Mouse (Mus musculus): ENCODE measurements at regions not wholly inside any gene's neighbourhood (a gene's known extent, or its start where the extent isn't known, plus 50 kb on each side); places are given as distances from the start of the nearest gene placed in this dataset.

DNA sequence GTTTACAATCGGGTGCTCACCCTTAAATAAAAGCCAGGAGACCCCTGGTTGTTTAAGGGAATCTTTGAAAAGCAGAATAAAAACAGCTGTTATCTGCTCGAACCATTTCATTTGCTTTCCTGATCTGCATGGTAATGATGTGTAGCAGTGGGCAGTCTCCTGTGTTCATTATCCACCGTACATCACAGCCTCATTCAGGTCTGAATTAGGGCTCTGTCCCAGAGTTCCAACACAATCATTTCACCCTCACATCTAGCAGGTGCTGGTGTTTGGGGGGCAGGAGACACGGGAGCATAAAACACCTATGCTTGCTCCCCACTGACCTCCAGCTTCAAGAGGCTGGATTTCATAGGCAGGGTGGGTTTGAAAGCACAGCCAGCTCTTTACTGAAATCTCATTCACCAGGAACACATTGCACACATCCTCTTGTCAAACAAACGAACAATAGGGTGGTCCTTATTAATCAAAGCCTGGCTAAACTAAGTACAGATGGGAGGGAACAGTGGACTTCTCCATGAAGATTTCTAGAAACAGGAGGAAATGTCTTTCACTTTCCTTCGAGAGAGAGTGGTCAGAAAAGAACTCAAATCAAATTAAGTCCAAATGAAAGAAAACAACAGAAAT, 368.3 kb upstream of the Adgrl2 start:
- DNase-seq (ENCODE audit: low spot score in 2 of 2) = no peak

GRCm38 (mm10) chr3:149357903-149358569, 367.7 kb upstream of the Adgrl2 start:
- no peak for DNase-seq (ENCODE audit: low spot score in 2 of 2)

- no peak for DNase-seq (ENCODE audit: low spot score in 2 of 2)
Observed at GRCm38 (mm10) chr3:149357121-149357520, 366.8 kb upstream of the Adgrl2 start.

DNA sequence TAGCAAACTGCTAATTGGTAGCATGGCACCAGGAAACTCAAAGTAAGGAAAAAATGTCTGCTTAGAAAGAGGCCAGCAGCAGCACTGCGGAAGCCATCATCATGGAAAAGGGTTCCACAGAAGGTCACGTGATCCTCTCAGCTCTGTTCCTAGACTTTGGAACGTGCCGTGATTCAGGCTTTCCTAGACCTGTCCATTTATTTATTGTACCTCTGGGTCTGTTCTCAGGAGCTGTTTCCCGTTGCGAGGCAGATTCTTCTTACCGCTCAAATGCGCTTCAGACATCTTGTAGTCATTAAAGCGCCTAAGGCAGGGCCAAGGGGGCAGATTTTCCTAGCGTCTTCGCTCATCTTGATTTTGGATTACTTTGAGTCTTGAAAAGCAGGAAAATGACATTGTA, 365.0 kb upstream of the Adgrl2 start:
- DNase-seq (ENCODE audit: low spot score in 2 of 2) = no peak

- no peak for DNase-seq (ENCODE audit: low spot score in 2 of 2)
Observed at GRCm38 (mm10) chr3:149353958-149354357, 363.6 kb upstream of the Adgrl2 start.

DNA sequence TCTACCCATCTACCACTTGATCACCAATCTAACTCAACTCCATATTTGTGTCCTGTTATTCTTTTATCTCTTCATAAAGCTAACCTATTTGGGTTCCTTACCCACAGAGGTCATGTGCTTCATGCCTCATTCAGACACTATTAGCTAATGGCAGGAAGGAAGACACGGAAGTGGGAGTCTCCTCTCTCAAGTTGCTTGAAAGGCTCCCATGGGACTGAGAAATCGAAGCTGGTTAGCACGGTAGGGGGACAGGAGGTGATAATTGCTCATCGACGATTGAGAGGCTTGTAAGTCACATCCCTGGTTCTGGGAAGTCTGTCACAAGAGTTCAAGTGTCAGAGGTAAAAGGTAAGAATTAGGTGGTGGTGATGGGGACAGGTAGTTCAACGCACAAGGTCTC, 362.2 kb upstream of the Adgrl2 start:
- DNase-seq (ENCODE audit: low spot score in 2 of 2) = no peak

GRCm38 (mm10) chr3:149349731-149350130, 359.4 kb upstream of the Adgrl2 start:
- no peak for DNase-seq (ENCODE audit: low spot score in 2 of 2)

DNA sequence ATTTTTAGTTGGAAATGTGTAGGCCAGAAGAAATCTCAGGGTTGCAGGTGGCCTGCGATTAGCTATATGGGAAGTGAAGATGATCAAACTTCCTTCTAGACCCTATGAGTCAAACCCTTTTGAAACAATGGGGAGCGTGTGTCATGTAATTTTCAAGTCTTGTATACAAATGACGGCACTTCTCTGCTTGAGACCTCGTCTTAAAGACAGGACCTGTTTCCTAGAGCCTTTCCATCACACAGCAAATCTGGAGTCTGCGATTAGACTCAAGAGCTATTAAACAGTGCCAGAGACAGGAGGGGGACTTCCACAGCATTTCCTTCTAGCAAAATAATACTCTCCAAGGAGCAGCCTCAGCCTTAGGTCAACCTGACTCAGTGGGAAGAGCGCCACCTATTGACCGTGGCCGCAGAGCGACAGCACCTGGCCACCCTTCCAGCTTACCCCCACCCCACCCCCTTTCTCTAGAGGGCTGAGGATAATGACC, 358.9 kb upstream of the Adgrl2 start:
- peak in 1 of 2 experiments; percentile 22 for DNase-seq (ENCODE audit: low spot score in 2 of 2)

DNA sequence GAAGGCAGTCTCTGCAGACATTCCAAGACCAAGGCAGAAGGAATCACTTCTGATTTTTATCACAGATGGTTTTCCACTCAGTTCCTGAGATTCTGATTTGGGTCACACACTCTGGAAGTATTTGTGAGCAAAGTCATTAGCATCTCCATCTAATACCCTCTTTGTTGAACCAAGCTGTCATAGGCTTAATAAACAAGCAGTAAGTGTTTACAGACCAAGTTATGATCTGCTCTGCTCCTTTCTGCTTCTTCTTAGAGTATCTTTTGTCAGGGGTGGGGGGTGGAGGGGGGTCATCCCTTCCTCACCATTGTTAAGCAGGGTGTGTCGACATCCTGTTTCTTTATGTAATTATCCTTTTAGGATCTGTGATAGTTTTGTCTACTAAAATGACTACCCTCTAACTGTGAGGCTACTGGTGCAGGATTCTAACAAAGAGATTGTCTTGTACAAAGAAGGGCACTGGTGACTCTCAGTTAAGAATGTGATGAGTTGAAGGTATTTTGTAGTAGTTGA, 358.2 kb upstream of the Adgrl2 start:
- DNase-seq (ENCODE audit: low spot score in 2 of 2) = no peak

DNA sequence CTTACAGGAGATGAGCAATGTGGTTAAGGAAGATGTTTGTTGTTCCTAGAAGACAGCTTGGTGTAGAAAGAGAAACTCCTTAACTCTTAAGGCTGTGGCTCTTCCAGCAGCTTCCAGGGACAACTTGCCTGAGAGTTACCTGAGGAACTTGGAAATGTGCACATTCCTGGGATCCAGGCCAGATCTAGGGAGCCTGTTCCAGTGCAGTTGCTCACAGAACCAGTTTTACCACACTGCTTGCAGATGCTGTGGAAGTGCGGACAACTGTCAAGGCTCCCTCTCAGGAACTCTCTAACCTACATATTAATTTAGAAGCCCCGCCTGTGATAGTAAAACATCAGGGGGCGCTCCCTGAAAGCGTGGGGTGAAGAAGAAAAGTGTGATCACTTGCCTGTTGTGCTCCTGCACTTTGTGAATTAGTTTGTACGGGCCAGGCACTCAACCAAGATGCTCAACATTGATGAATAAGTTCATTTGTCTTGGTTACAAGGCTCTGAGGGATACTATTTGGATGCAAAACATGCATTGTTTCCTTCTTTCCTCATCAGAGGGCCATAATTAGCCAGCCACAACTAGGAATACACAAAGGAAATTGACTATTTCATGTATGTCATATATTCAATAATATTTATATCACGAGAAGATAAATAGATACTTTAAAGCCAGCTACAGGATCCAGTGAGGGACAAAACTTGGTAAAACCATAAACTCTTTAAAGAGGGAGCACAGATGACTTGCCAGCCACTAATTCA, 357.1 kb upstream of the Adgrl2 start:
- peak in 1 of 2 experiments; percentile 22 for DNase-seq (ENCODE audit: low spot score in 2 of 2)

DNA sequence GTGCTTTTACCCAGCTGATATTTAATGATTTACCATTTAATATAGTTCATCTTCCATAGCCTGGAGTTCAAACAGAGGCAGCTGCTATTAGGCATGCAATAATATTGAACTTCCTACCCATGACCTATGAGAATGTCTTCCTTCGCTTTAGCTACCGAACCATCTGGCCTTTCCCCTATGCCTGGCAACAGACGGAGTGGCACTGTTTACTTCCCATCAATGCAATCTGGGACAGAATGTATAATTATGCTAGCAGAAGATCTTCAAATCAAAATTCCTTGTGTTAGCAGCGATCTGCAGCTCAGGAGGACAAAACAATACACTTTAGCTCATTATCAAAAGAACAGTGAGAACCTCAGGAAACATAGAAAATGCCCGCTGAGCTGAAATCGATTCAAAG, 352.2 kb upstream of the Adgrl2 start:
- no peak for DNase-seq (ENCODE audit: low spot score in 2 of 2)

DNA sequence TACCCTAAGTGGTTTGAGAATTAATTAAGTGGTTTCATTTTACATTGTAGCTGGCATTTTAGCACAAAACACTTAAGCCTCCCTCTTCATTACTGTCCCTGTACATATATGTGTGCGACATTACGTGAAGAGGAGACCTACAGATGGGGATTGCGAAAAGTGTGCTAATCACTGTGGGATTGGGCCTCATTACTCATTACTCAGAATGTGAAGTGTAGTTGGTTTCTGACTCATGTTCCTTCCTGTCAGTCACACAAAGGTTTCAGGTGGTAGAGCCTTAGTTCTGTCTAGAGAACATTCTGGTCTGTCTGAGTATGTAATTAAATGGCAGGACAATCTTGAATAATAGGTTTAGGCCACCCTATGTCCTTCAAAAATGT, 349.0 kb upstream of the Adgrl2 start:
- no peak for DNase-seq (ENCODE audit: low spot score in 2 of 2)

DNA sequence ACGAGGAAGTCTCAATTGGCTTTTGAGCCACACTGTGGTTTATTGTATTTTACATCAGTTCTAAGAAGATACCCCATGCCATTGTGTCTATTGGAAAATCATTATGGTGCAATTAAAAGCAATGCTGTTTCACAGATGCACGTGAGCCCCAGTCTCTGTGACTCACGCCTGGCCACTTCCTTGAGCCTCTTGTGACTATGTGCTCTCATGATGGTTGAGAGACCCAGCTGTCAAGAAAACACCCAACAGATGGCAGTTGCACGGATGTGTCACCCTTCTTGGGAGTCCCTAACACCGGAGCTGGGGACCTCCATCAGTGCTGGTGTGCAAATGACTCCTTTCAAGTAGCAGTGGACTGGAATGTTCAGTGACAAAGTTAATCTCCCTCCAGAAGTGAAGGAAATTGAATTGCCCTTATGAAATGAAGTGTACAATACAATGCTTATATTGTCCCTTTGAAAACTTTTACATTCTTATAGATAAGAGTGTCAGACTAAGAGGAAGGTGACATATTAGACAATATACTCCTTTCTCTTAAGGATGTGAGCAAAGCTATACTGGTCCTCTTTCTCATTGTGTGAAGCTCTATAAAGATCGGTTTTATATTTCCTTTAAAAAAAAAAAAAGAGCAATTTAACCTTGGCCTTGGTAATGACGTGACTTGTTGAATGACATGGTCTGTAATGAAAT, 348.5 kb upstream of the Adgrl2 start:
- no peak for DNase-seq (ENCODE audit: low spot score in 2 of 2)

- DNase-seq (ENCODE audit: low spot score in 2 of 2) = no peak
Observed at GRCm38 (mm10) chr3:149335259-149335658, 344.9 kb upstream of the Adgrl2 start.

GRCm38 (mm10) chr3:149333607-149334006, 343.3 kb upstream of the Adgrl2 start:
- DNase-seq (ENCODE audit: low spot score in 2 of 2) = no peak

DNA sequence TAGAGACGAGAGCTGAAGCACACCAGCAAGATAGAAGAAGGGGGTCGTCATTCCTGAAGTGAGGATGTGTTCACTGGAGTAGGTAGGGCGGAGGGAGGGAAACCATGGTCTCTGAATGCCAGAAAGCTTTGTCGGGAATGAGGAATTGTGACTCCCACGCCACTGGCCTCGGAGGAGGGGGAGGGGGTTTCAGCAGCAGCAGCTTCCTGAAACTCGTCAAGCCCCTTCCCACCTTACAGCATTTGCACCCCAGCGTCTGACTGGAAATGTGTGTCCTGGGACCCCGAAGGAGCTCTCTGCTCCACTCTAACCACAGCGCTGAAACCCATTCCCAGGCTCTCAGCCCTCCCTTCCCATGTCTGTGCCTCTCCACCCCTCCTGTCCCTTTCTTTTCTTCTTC, 342.8 kb upstream of the Adgrl2 start:
- DNase-seq (ENCODE audit: low spot score in 2 of 2) = no peak

GRCm38 (mm10) chr3:149332105-149332504, 341.8 kb upstream of the Adgrl2 start:
- no peak for DNase-seq (ENCODE audit: low spot score in 2 of 2)

DNA sequence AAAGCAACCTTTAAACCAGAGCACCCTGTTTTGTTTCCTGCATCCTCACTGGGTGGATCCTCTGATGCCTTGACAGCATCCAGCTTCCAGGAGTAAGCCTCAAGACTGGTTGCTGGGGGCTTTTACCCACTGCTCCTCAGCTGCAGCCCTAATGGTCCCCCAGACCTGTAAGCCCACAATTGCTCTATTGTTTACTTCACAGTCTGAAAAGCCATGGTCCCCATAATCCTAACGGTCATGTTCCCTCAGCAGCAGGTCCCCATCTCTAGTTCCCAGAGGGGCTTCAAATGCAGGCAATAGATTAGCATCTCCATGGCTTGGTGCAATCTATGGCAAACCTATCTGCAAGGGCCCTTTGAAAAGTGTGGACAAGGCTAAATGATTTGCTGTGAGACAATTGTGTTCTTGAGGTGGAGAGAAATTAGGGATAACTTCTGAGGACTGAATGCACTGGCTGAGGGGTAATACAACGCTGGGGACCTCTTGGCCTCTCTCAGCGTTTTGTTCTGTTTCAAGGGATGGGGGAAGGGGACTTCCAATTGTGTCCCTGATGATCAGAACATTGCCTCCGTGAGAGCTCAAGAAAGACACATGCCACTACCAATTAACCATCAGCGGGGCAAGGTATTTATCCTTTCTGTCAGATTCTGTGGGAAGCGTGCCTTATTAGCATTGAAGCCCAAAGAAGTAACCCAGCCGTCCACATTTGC, 341.1 kb upstream of the Adgrl2 start:
- no peak for DNase-seq (ENCODE audit: low spot score in 2 of 2)

DNA sequence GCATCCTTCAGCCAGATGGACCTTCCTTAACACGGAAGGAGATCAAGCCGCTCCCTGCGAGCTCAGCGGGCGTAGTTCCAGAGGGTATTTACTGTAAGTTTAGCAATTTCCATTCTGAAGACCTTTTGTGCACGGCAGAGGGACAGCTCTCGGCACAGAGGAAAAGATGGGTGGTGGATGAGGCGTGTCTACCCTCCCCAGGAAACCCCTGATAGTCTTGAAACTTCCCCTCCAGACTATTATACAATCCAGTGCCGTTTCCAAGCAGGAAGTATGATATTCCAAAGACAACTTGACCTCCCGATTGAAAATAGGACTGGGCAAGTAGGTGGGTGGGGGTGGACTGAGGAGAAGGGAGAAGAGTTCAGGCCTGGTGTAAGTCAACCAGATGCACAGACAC, 340.4 kb upstream of the Adgrl2 start:
- DNase-seq (ENCODE audit: low spot score in 2 of 2) = no peak

GRCm38 (mm10) chr3:149330041-149330440, 339.7 kb upstream of the Adgrl2 start:
- no peak for DNase-seq (ENCODE audit: low spot score in 2 of 2)

DNA sequence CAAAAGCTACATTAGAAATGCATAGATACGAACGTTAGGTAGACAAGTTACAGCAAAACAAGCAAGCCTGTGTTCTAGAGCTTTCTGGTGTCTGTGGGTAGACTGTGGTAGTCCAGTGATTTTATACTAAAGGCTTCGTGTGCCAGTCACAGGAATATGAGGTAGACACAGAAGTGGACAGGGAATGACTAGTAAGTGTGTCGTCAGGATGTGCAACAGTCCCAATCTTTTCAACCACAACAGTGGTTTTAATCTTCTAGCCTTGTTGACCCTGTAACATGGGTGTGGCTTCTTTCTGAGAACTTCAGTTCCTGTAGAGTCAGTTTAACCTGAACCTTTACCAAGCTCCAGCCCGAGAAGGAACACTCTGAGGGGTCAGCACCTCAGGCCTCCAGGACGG, 339.3 kb upstream of the Adgrl2 start:
- DNase-seq (ENCODE audit: low spot score in 2 of 2) = no peak

All from right cerebral cortex, postnatal 36 days (tissue).